Mouse (Mus musculus): Measurements from ENCODE around the gene Wnt3. TPM values are rescaled to one million over a fixed set of nuclear protein-coding genes. Genes with fewer than 3 reads are reported as not detected.
A peak's percentile ranks its signal among the peaks of the same experiment; 100 is the strongest.

Wnt3 gene
- total RNA-seq, 2 experiments from 2014 or later: 1.4 to 1.5 TPM

- no peak for DNase-seq (ENCODE audit: low spot score in 2 of 2)
- Histone ChIP-seq H3K27ac (no peak overlapping the region), H3K4me3 (no peak overlapping the region)
- TF ChIP-seq CTCF (conservative IDR thresholded peaks at IDR 0.05): no peak
Observed at GRCm38 (mm10) chr11:103804126-103804525, 30.2 kb downstream of the Wnt3 start.

GRCm38 (mm10) chr11:103804804-103805203 is 30.9 kb downstream of the Wnt3 start:
- DNase-seq (ENCODE audit: low spot score in 2 of 2): no peak
- no peak for TF ChIP-seq CTCF (conservative IDR thresholded peaks at IDR 0.05)
- no peak overlapping the region for H3K27ac ChIP-seq

GRCm38 (mm10) chr11:103807966-103808365 is 34.0 kb downstream of the Wnt3 start:
- H3K4me3 ChIP-seq: peak overlapping the region; percentile 24; the same call in 1 of the 2 replicates
- H3K27ac ChIP-seq: peak overlapping the region; percentile 58
- no peak for DNase-seq (ENCODE audit: low spot score in 2 of 2)
- no peak for TF ChIP-seq CTCF (conservative IDR thresholded peaks at IDR 0.05)

More at GRCm38 (mm10) chr11:103804804-103805203, 30.9 kb downstream of the Wnt3 start:
- no peak overlapping the region for H3K4me3 ChIP-seq

GRCm38 (mm10) chr11:103808771-103809610 is 35.0 kb downstream of the Wnt3 start:
- peak overlapping the region; percentile 36; the same call in 1 of the 2 replicates for H3K27ac ChIP-seq

GRCm38 (mm10) chr11:103809611-103810598 is 36.0 kb downstream of the Wnt3 start:
- 0 out of 2 replicates have a peak, but pooled peaks have one; percentile 11 for TF ChIP-seq CTCF (conservative IDR thresholded peaks at IDR 0.05)
- no peak for DNase-seq (ENCODE audit: low spot score in 2 of 2)
- Histone ChIP-seq H3K27ac (peak overlapping the region; percentile 36; the same call in 1 of the 2 replicates), H3K4me3 (peak overlapping the region; percentile 54)

More at GRCm38 (mm10) chr11:103808771-103809610, 35.0 kb downstream of the Wnt3 start:
- TF ChIP-seq CTCF (conservative IDR thresholded peaks at IDR 0.05): no peak
- H3K4me3 ChIP-seq: peak overlapping the region; percentile 54
- no peak for DNase-seq (ENCODE audit: low spot score in 2 of 2)

GRCm38 (mm10) chr11:103810631-103811030 is 36.7 kb downstream of the Wnt3 start:
- H3K4me3 ChIP-seq: peak overlapping the region; percentile 54
- no peak for TF ChIP-seq CTCF (conservative IDR thresholded peaks at IDR 0.05)
- DNase-seq (ENCODE audit: low spot score in 2 of 2): no peak
- no peak overlapping the region; the same call in 1 of the 2 replicates for H3K27ac ChIP-seq

GRCm38 (mm10) chr11:103811246-103811645 is 37.3 kb downstream of the Wnt3 start:
- DNase-seq (ENCODE audit: low spot score in 2 of 2): peak in 1 of 2 experiments; percentile 25
- no peak overlapping the region for H3K27ac ChIP-seq
- no peak for TF ChIP-seq CTCF (conservative IDR thresholded peaks at IDR 0.05)
- no peak overlapping the region for H3K4me3 ChIP-seq

- TF ChIP-seq CTCF (conservative IDR thresholded peaks at IDR 0.05): no peak
- no peak for DNase-seq (ENCODE audit: low spot score in 2 of 2)
- Histone ChIP-seq H3K27ac (no peak overlapping the region), H3K4me3 (no peak overlapping the region)
Observed at GRCm38 (mm10) chr11:103814808-103815207, 40.9 kb downstream of the Wnt3 start.

- H3K27ac ChIP-seq: no peak overlapping the region
- TF ChIP-seq CTCF (conservative IDR thresholded peaks at IDR 0.05): no peak
- no peak for DNase-seq (ENCODE audit: low spot score in 2 of 2)
- no peak overlapping the region for H3K4me3 ChIP-seq
Observed at GRCm38 (mm10) chr11:103815986-103816385, 42.0 kb downstream of the Wnt3 start.

GRCm38 (mm10) chr11:103816719-103817118 is 42.8 kb downstream of the Wnt3 start:
- no peak for TF ChIP-seq CTCF (conservative IDR thresholded peaks at IDR 0.05)
- H3K4me3 ChIP-seq: no peak overlapping the region
- H3K27ac ChIP-seq: no peak overlapping the region
- no peak for DNase-seq (ENCODE audit: low spot score in 2 of 2)

- Histone ChIP-seq H3K4me3 (no peak overlapping the region), H3K27ac (no peak overlapping the region)
- TF ChIP-seq CTCF (conservative IDR thresholded peaks at IDR 0.05): no peak
- no peak for DNase-seq (ENCODE audit: low spot score in 2 of 2)
Observed at GRCm38 (mm10) chr11:103827201-103827600, 53.3 kb downstream of the Wnt3 start.

- TF ChIP-seq CTCF (conservative IDR thresholded peaks at IDR 0.05): no peak
- Histone ChIP-seq H3K27ac (no peak overlapping the region), H3K4me3 (no peak overlapping the region)
- DNase-seq (ENCODE audit: low spot score in 2 of 2): no peak
Observed at GRCm38 (mm10) chr11:103828866-103829265, 54.9 kb downstream of the Wnt3 start.

GRCm38 (mm10) chr11:103829956-103830355 is 56.0 kb downstream of the Wnt3 start:
- TF ChIP-seq CTCF (conservative IDR thresholded peaks at IDR 0.05): no peak

More at GRCm38 (mm10) chr11:103829956-103830355, 56.0 kb downstream of the Wnt3 start:
- Histone ChIP-seq H3K27ac (no peak overlapping the region), H3K4me3 (no peak overlapping the region)
- no peak for DNase-seq (ENCODE audit: low spot score in 2 of 2)

All from layer of hippocampus, adult 2 months (tissue).